Mouse (Mus musculus) testis, adult 2 months (tissue): ENCODE measurements around the gene Egr2. TPM values are rescaled to one million over a fixed set of nuclear protein-coding genes. Genes with fewer than 3 reads are reported as not detected.

ENCODE experiments used
- H3K27ac ChIP-seq: fragments of 200-500 bp; 2 replicates; pipeline ENCODE4 v1.5.1; 2012; ENCODE audit warnings: low read depth, low read length; ENCODE audit not compliant: control insufficient read depth, insufficient read depth
- H3K27me3 ChIP-seq: fragments of 200-500 bp; 2 replicates; pipeline ENCODE4 v1.6.1; 2012; ENCODE audit warnings: mild to moderate bottlenecking, low read length, moderate library complexity; ENCODE audit not compliant: control insufficient read depth, insufficient read depth
- H3K36me3 ChIP-seq: fragments of 200-500 bp; 2 replicates; pipeline ENCODE4 v1.6.1; 2012; ENCODE audit warnings: mild to moderate bottlenecking, low read length; ENCODE audit not compliant: control insufficient read depth, insufficient read depth
- H3K4me1 ChIP-seq: fragments of 200-500 bp; 2 replicates; pipeline ENCODE4 v1.6.1; 2012; ENCODE audit warnings: low read length; ENCODE audit not compliant: control insufficient read depth, insufficient read depth
- H3K4me3 ChIP-seq: fragments of 200-500 bp; 2 replicates; pipeline ENCODE4 v1.5.1; 2012; ENCODE audit warnings: low read depth, mild to moderate bottlenecking, low read length, moderate library complexity, mixed read lengths; ENCODE audit not compliant: control insufficient read depth
- CTCF ChIP-seq: fragments of 200-500 bp; IDR thresholded peaks from 2 replicates; pipeline ENCODE4 v1.5.1; 2012; ENCODE audit warnings: low read depth, mild to moderate bottlenecking, inconsistent platforms, low read length, moderate library complexity; ENCODE audit not compliant: control insufficient read depth, insufficient read depth, insufficient replicate concordance
- POLR2A ChIP-seq: fragments of 200-500 bp; IDR thresholded peaks from 2 replicates; pipeline ENCODE4 v1.6.1; 2012; ENCODE audit warnings: low read depth, mild to moderate bottlenecking, inconsistent platforms, low read length, moderate library complexity; ENCODE audit not compliant: control insufficient read depth
- polyA plus RNA-seq: library from polyadenylated mRNA; depleted of rRNA; stranded (reverse); fragments of >200 nt; gene quantifications from 2 replicates; pipeline ENCODE4 v1.2.3, GENCODE M21; 2012

Egr2 gene
- polyA plus RNA-seq, 1 experiment = 0.46 TPM

DNA sequence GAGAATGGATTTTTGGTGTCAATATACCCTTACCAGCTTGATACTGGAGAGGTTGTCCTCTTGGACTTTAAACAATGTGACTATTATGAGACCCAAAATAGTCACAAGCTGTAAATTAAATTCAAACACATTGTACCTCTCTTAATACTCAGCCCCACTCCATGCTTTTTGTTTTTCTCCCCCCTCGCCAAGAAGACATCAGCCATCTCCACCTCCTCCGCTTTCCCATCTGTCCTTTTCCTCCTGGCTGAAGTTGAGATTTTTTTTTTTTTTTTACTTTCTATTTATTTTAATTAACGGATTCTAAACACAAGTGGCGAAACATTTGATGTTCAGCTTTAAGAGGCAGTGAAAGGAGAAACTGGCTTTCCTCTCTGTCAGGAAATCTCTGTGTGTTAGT lies 22.8 kb downstream of the Egr2 start:
- Histone ChIP-seq H3K27ac (no peak overlapping the region), H3K4me1 (no peaks in the 10 kb centered on the region; the same call in 1 of the 2 replicates), H3K36me3 (no peaks in the 10 kb centered on the region), H3K27me3 (no peaks in the 10 kb centered on the region), H3K4me3 (no peak overlapping the region)
- no peak for TF ChIP-seq POLR2A
- no peak for TF ChIP-seq CTCF

DNA sequence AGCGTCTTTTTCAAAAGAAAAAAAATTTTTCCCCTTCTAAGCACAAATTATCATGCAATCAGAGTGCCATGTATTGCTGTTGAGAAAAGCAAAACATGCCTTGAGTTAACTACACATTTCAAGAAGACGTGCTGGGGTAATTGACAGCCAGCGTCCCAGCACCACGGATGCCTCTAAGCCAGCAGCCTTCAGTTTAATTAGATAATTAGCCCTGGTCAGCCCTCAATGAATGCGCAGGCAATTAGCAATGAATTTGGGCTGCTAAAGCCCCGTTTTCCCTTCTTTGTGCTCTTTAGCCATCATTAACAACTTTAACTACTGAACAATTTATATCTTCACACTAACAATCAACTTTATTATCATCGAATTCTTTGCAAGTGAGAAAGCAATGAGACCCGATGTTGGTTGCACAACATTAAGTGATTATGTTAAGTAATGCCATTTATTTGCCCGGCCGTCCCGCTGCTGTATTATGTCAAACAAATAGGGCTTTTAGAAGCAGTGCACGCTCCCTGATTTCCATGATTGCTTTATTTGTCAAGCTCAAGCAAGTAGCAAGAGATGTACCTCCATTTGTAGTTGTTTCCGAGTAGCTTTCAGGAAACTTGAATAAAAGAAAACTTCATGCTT lies 24.6 kb downstream of the Egr2 start:
- Histone ChIP-seq H3K27ac (no peak overlapping the region), H3K4me3 (no peak overlapping the region), H3K36me3 (no peaks in the 10 kb centered on the region), H3K4me1 (no peaks in the 10 kb centered on the region; the same call in 1 of the 2 replicates), H3K27me3 (no peaks in the 10 kb centered on the region)
- TF ChIP-seq POLR2A = no peak
- no peak for TF ChIP-seq CTCF

DNA sequence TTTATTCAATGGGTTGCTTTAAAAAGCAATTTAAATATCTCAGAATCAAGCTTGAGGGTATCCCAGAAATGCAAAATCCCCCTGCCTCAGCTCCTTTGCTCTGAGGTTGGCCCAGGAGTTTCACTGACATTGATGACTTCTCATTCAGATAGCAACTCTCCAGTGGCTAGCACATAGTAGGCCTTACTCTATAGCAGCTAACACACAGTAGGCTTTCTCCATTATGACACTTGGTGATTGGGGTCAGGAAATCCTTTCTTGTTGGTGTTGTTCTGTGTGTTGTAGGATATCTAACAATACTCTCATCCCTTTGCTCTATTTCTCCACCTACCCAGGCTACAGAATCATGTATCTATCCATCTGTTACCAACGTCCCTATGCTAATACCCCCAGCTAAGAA lies 25.9 kb downstream of the Egr2 start:
- no peak overlapping the region for H3K4me3 ChIP-seq
- TF ChIP-seq CTCF (no peak), POLR2A (no peak)
- no peaks in the 10 kb centered on the region; the same call in 1 of the 2 replicates for H3K4me1 ChIP-seq
- H3K36me3 ChIP-seq = no peaks in the 10 kb centered on the region
- no peaks in the 10 kb centered on the region for H3K27me3 ChIP-seq
- no peak overlapping the region for H3K27ac ChIP-seq

DNA sequence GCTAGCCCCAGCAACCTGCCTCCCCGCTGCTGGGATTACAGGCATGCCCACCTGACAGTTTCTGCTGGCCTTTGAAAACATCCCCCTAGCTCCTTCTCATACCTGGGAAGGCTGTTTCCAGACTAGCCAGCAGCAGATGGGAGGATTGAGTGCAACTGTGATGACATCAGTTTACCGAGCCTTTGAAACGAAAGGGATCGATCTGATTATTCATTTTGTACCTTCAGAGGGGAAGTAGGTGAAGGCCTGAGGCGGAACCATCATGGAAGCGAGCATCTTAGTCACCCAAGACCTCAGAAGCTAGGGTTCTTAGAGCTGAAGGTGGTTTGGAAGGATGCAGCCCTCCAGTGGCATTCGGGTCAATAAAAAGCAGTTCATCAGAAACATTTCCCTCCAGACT lies 29.2 kb downstream of the Egr2 start:
- Histone ChIP-seq H3K4me1 (no peaks in the 10 kb centered on the region), H3K27ac (no peak overlapping the region), H3K4me3 (no peak overlapping the region), H3K36me3 (no peaks in the 10 kb centered on the region), H3K27me3 (no peaks in the 10 kb centered on the region)
- TF ChIP-seq CTCF = no peak
- TF ChIP-seq POLR2A = no peak

DNA sequence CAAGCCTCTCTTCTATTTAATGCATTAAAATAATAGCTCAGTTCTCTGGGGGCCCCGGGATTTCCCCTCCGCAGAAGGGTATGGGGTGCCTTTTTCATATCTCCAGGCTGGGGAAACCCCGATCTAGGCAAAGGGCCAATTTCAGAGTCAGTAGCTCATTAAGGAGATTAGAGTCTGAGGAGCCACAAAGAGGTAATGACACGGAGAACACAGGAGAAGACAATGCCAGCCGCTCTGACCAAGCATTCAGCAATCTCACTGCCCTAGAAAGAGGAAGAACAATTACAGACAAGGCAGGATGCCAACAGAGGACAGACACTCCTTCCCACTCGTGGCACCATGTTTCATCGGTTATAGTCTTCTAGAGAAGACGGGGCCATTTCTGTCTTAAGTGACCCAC lies 30.8 kb downstream of the Egr2 start:
- no peak overlapping the region for H3K27ac ChIP-seq
- H3K27me3 ChIP-seq = no peaks in the 10 kb centered on the region
- no peak overlapping the region for H3K4me3 ChIP-seq
- H3K4me1 ChIP-seq = no peaks in the 10 kb centered on the region
- no peaks in the 10 kb centered on the region for H3K36me3 ChIP-seq
- no peak for TF ChIP-seq POLR2A
- TF ChIP-seq CTCF = no peak

DNA sequence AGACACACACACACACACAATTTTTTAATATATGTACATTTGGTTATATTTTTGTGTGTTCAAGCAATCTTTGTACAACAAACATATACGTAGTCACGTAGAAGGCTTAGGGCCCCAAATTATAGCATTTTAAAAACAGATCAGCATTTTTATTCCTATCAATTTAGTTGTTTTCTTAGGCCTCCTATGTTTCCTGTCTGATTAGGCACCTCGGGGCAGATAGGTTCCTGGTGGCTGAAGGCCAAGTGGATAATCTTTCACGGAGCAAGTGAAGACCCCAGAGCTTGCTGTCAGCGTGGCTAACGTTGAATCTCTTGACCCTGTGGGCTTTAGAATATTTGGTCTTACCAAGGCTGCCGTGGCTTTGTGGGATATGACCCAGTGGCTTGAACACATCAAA lies 34.3 kb downstream of the Egr2 start:
- H3K27me3 ChIP-seq = no peaks in the 10 kb centered on the region
- peak overlapping the region; percentile 89 for H3K4me3 ChIP-seq
- H3K27ac ChIP-seq = no peak overlapping the region; the same call in 1 of the 2 replicates
- H3K4me1 ChIP-seq = no peaks in the 10 kb centered on the region
- no peak for TF ChIP-seq POLR2A
- no peak for TF ChIP-seq CTCF
- H3K36me3 ChIP-seq = no peaks in the 10 kb centered on the region

DNA sequence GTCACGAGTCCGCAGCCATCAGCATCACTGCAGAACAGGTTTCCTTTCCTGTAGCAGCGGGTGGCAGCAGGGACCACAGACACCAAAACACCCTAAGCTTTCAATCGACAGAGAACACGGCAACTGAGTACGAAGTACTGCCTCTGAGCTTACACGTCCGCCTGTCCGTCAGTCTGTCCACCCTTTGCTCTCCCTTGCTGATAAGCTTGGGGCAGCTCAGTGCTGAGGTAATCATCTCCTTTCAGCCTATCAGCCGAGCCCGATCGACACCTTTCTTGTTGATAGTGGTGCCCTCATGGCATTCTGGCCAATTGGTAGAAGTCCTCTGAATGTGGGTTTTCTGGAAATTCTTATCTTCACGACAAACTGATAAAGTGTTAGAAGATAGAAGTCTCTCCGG lies 36.2 kb downstream of the Egr2 start:
- Histone ChIP-seq H3K27ac (no peak overlapping the region), H3K4me1 (no peaks in the 10 kb centered on the region), H3K4me3 (peak overlapping the region; percentile 89), H3K36me3 (no peaks in the 10 kb centered on the region), H3K27me3 (no peaks in the 10 kb centered on the region)
- TF ChIP-seq POLR2A (no peak), CTCF (no peak)

DNA sequence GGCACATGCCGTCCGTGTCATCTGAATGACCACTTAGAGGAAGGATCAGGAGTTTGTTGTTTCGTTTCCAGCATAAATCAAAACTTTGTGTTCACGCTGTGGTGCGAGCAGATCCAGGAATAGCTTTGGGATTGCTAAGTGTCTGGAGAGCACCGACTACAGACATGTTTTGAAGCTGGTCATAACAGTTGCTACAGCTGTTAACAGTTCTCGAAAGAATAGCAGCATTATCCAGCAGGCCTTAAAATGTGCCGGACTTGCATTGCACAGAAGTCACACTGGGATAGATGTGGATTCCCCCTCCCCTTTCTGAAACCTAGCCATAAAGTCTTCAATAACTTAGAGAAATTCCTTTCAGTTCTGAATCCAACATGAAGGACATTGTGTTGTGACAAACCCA lies 38.0 kb downstream of the Egr2 start:
- no peak for TF ChIP-seq POLR2A
- no peak for TF ChIP-seq CTCF
- Histone ChIP-seq H3K36me3 (no peaks in the 10 kb centered on the region), H3K27me3 (no peaks in the 10 kb centered on the region), H3K27ac (no peak overlapping the region), H3K4me1 (no peaks in the 10 kb centered on the region), H3K4me3 (peak overlapping the region; percentile 89; the same call in 1 of the 2 replicates)
